Mouse (Mus musculus) neural tube, embryonic 11.5 days (tissue): Measurements from ENCODE around the gene Kcnj15. TPM values are rescaled to one million over a fixed set of nuclear protein-coding genes. Genes with fewer than 3 reads are reported as not detected.

Experiments
- ATAC-seq: fragments of 200-750 bp; cut with Nextera tagmentation; 2 replicates; pipeline ENCODE4 v1.8.0; 2017; ENCODE audit warnings: moderate number of reproducible peaks, mild to moderate bottlenecking, moderate TSS enrichment, moderate library complexity; ENCODE audit not compliant: insufficient read depth, low FRiP score, low TSS enrichment
- DNase-seq: peaks from one replicate; pipeline ENCODE4 v3.0.0-alpha.2; 2015; ENCODE audit warnings: low spot score
- H3K27ac ChIP-seq: fragments of 300-500 bp; sonication (generic); 2 replicates; pipeline ENCODE4 v1.5.1; 2014; ENCODE audit warnings: low read depth, mild to moderate bottlenecking, low read length
- H3K27me3 ChIP-seq: fragments of 300-500 bp; sonication (generic); 2 replicates; pipeline ENCODE4 v1.6.1; 2014; ENCODE audit warnings: mild to moderate bottlenecking, low read length, mixed read lengths; ENCODE audit not compliant: control insufficient read depth, insufficient read depth
- H3K36me3 ChIP-seq: fragments of 300-500 bp; sonication (generic); 2 replicates; pipeline ENCODE4 v1.6.1; 2014; ENCODE audit warnings: mild to moderate bottlenecking, low read length, moderate library complexity, mixed read lengths; ENCODE audit not compliant: control insufficient read depth, insufficient read depth
- H3K4me1 ChIP-seq: fragments of 300-500 bp; sonication (generic); 2 replicates; pipeline ENCODE4 v1.6.1; 2014; ENCODE audit warnings: low read length, mixed read lengths; ENCODE audit not compliant: control insufficient read depth, insufficient read depth
- H3K4me2 ChIP-seq: fragments of 300-500 bp; sonication (generic); 2 replicates; pipeline ENCODE4 v1.6.1; 2014; ENCODE audit warnings: low read depth, mild to moderate bottlenecking, moderate library complexity
- H3K4me3 ChIP-seq: fragments of 300-500 bp; sonication (generic); 2 replicates; pipeline ENCODE4 v1.5.1; 2014; ENCODE audit warnings: low read depth, low read length
- H3K9ac ChIP-seq: fragments of 300-500 bp; sonication (generic); 2 replicates; pipeline ENCODE4 v1.6.1; 2014; ENCODE audit warnings: mild to moderate bottlenecking, low read length
- H3K9me3 ChIP-seq: fragments of 300-500 bp; sonication (generic); 2 replicates; pipeline ENCODE4 v1.6.1; 2016; ENCODE audit warnings: low read length; ENCODE audit not compliant: control insufficient read depth
- WGBS: fragments of 180-500 bp; shearing (Covaris S2); extraction: QIAGEN DNeasy Blood & Tissue Kit; methylation state at CpG from one replicate; pipeline ENCODE4 v1.1.7; 2014; 5-methylcytosine and 5-hydroxymethylcytosine counted together
- polyA plus RNA-seq: library from polyadenylated mRNA; unstranded; fragments of >200 nt; fragmentation: Nextera tagmentation; extraction: Ambion mirVana; gene quantifications from 2 replicates; pipeline ENCODE4 v1.2.1, GENCODE M21; 2014

Gene Kcnj15
- polyA plus RNA-seq, 1 experiment from 2014 or later = 0.21 TPM

- no peaks in the 10 kb centered on the region for H3K4me1 ChIP-seq
- WGBS = 79% methylated on average over 3 of the region's 3 CpGs
- no peak for ATAC-seq
Observed at GRCm38 (mm10) chr16:95297651-95298050, 40.3 kb downstream of the Kcnj15 start.

GRCm38 (mm10) chr16:95301667-95302066, 44.3 kb downstream of the Kcnj15 start:
- no peak for DNase-seq

More at GRCm38 (mm10) chr16:95297651-95298050, 40.3 kb downstream of the Kcnj15 start:
- Histone ChIP-seq H3K9me3 (no peaks in the 10 kb centered on the region), H3K4me2 (no peak overlapping the region), H3K27ac (no peak overlapping the region), H3K4me3 (no peak overlapping the region), H3K36me3 (no peaks in the 10 kb centered on the region), H3K27me3 (no peaks in the 10 kb centered on the region), H3K9ac (no peak overlapping the region)
- no peak for DNase-seq

GRCm38 (mm10) chr16:95303676-95304075, 46.3 kb downstream of the Kcnj15 start:
- no peaks in the 10 kb centered on the region for H3K9me3 ChIP-seq
- no peak for DNase-seq
- H3K27ac ChIP-seq = no peak overlapping the region
- no peaks in the 10 kb centered on the region for H3K27me3 ChIP-seq
- no peaks in the 10 kb centered on the region for H3K36me3 ChIP-seq
- ATAC-seq = no peak
- H3K9ac ChIP-seq = no peak overlapping the region
- no peaks in the 10 kb centered on the region for H3K4me1 ChIP-seq
- H3K4me3 ChIP-seq = no peak overlapping the region
- WGBS = 81% methylated on average over 9 of the region's 9 CpGs
- no peak overlapping the region for H3K4me2 ChIP-seq

More at GRCm38 (mm10) chr16:95301667-95302066, 44.3 kb downstream of the Kcnj15 start:
- Histone ChIP-seq H3K9me3 (no peaks in the 10 kb centered on the region), H3K27ac (no peak overlapping the region), H3K4me1 (no peaks in the 10 kb centered on the region), H3K27me3 (no peaks in the 10 kb centered on the region), H3K9ac (no peak overlapping the region), H3K4me3 (no peak overlapping the region), H3K36me3 (no peaks in the 10 kb centered on the region), H3K4me2 (no peak overlapping the region)
- 88% methylated on average over 3 of the region's 3 CpGs for WGBS
- no peak for ATAC-seq

- DNase-seq (no peak), ATAC-seq (no peak)
- WGBS = 88% methylated on average over 3 of the region's 3 CpGs
- H3K27ac ChIP-seq = no peak overlapping the region
- no peak overlapping the region for H3K9ac ChIP-seq
- no peaks in the 10 kb centered on the region for H3K4me1 ChIP-seq
- H3K4me3 ChIP-seq = no peak overlapping the region
- H3K4me2 ChIP-seq = no peak overlapping the region
- H3K36me3 ChIP-seq = no peaks in the 10 kb centered on the region
- H3K9me3 ChIP-seq = no peaks in the 10 kb centered on the region
- H3K27me3 ChIP-seq = no peaks in the 10 kb centered on the region
Observed at GRCm38 (mm10) chr16:95307823-95308360, 50.5 kb downstream of the Kcnj15 start.

- H3K4me2 ChIP-seq = no peak overlapping the region
- no peaks in the 10 kb centered on the region for H3K27me3 ChIP-seq
- H3K4me3 ChIP-seq = no peak overlapping the region
- no peak overlapping the region for H3K27ac ChIP-seq
- no peaks in the 10 kb centered on the region for H3K4me1 ChIP-seq
- DNase-seq = no peak
- H3K9me3 ChIP-seq = no peaks in the 10 kb centered on the region
- no peak for ATAC-seq
- H3K9ac ChIP-seq = no peak overlapping the region
- no peaks in the 10 kb centered on the region for H3K36me3 ChIP-seq
- 63% methylated on average over 9 of the region's 9 CpGs for WGBS
Observed at GRCm38 (mm10) chr16:95321945-95322625, 64.7 kb downstream of the Kcnj15 start.

GRCm38 (mm10) chr16:95332159-95332558, 74.8 kb downstream of the Kcnj15 start:
- ATAC-seq = no peak
- no peak overlapping the region for H3K9ac ChIP-seq
- no peaks in the 10 kb centered on the region for H3K36me3 ChIP-seq
- H3K4me3 ChIP-seq = no peak overlapping the region
- H3K27me3 ChIP-seq = no peaks in the 10 kb centered on the region
- no peak for DNase-seq
- no peak overlapping the region for H3K27ac ChIP-seq
- 88% methylated on average over 5 of the region's 5 CpGs for WGBS
- no peak overlapping the region for H3K4me2 ChIP-seq
- no peaks in the 10 kb centered on the region for H3K4me1 ChIP-seq
- H3K9me3 ChIP-seq = no peaks in the 10 kb centered on the region

GRCm38 (mm10) chr16:95340885-95341791, 83.8 kb downstream of the Kcnj15 start:
- Histone ChIP-seq H3K9ac (no peak overlapping the region), H3K27me3 (no peaks in the 10 kb centered on the region), H3K4me1 (no peaks in the 10 kb centered on the region), H3K27ac (no peak overlapping the region), H3K4me3 (no peak overlapping the region), H3K4me2 (peak overlapping the region; percentile 19), H3K36me3 (no peaks in the 10 kb centered on the region), H3K9me3 (no peaks in the 10 kb centered on the region)
- 38% methylated on average over 28 of the region's 28 CpGs for WGBS
- ATAC-seq = peak; percentile 53
- peak; percentile 84 for DNase-seq

GRCm38 (mm10) chr16:95342030-95342429, 84.7 kb downstream of the Kcnj15 start:
- H3K9ac ChIP-seq = no peak overlapping the region
- DNase-seq (no peak), ATAC-seq (no peak)

More at GRCm38 (mm10) chr16:95342030-95342429, 84.7 kb downstream of the Kcnj15 start:
- H3K27ac ChIP-seq = no peak overlapping the region
- H3K36me3 ChIP-seq = no peaks in the 10 kb centered on the region
- H3K9me3 ChIP-seq = no peaks in the 10 kb centered on the region
- 71% methylated on average over 8 of the region's 8 CpGs for WGBS
- H3K4me1 ChIP-seq = no peaks in the 10 kb centered on the region
- no peaks in the 10 kb centered on the region for H3K27me3 ChIP-seq
- no peak overlapping the region for H3K4me3 ChIP-seq
- no peak overlapping the region for H3K4me2 ChIP-seq
